13 mouse cellular contexts compared by ENCODE assay signal in genomic region chr1:171319748-171320147, GRCm38 (mm10). TPM values are rescaled to one million over a fixed set of nuclear protein-coding genes. Genes with fewer than 3 reads are reported as not detected.
DNase-seq lines count a peak whose midpoint lies in the region; ATAC-seq and TF ChIP-seq lines count a peak whose summit lies in the region.
"Had no signal": no experiment of that assay in that cellular context is flagged by ENCODE, and none has a peak within 500 bp of the region (broad histone marks: within the 10 kb centered on the region; RNA-seq: fewer than 3 reads in every experiment).

No protein-coding gene starts in this region.

- peak; percentile 88 for TF ChIP-seq POLR2A in ES-Bruce4 (IDR thresholded peaks at IDR 0.05; ENCODE audit: insufficient read depth, low read length)

- H3K4me3 ChIP-seq in heart, embryonic 10.5 days: peak overlapping the region; percentile 33
- H3K4me3 ChIP-seq in ES-Bruce4 (ENCODE audit: low read depth, low read length): peak overlapping the region; percentile 84
- H3K4me3 ChIP-seq in hindbrain, embryonic 12.5 days: no peak overlapping the region
- H3K4me3 ChIP-seq: midbrain, embryonic 10.5 days had no signal

- WGBS in heart, embryonic 10.5 days: 14% methylated on average over 7 of the region's 7 CpGs
- WGBS in hindbrain, embryonic 12.5 days: 16% methylated on average over 7 of the region's 7 CpGs

- H3K4me1 ChIP-seq in heart, embryonic 10.5 days: peaks cover 3% of the 10 kb centered on the region
- H3K4me1 ChIP-seq in ES-Bruce4 (ENCODE audit: control insufficient read depth, insufficient read depth, low read length): no peaks in the 10 kb centered on the region
- H3K4me1 ChIP-seq in hindbrain, embryonic 12.5 days: no peaks in the 10 kb centered on the region

- H3K9ac ChIP-seq in ES-Bruce4 (ENCODE audit: low read depth, poor library complexity, severe bottlenecking): peak overlapping the region; percentile 80
- H3K9ac ChIP-seq in hindbrain, embryonic 12.5 days: 0 out of 2 replicates have a peak overlapping the region, but pooled peaks have one; percentile 18

- no peak for TF ChIP-seq CTCF in ES-Bruce4 (IDR thresholded peaks at IDR 0.05; ENCODE audit: low read depth, low read length)

- H3K36me3 ChIP-seq in heart, embryonic 10.5 days: peaks cover under 1% of the 10 kb centered on the region; the same call in 1 of the 2 replicates
- H3K36me3 ChIP-seq in ES-Bruce4 (ENCODE audit: control insufficient read depth, insufficient read depth, low read length, poor library complexity, severe bottlenecking): no peaks in the 10 kb centered on the region
- H3K36me3 ChIP-seq in hindbrain, embryonic 12.5 days: no peaks in the 10 kb centered on the region

- H3K27ac ChIP-seq in heart, embryonic 10.5 days: no peak overlapping the region
- peak overlapping the region; percentile 95 for H3K27ac ChIP-seq in ES-Bruce4 (ENCODE audit: insufficient read depth, low read length)
- no peak overlapping the region for H3K27ac ChIP-seq in hindbrain, embryonic 12.5 days
- H3K27ac ChIP-seq: midbrain, embryonic 10.5 days had no signal

- H3K4me2 ChIP-seq in hindbrain, embryonic 12.5 days (replicated peaks): no peak overlapping the region; the same call in 1 of the 2 replicates

- no peaks in the 10 kb centered on the region for H3K9me3 ChIP-seq in heart, embryonic 10.5 days
- peaks cover 15% of the 10 kb centered on the region for H3K9me3 ChIP-seq in ES-Bruce4 (replicated peaks; ENCODE audit: control insufficient read depth, insufficient read depth, low read length, poor library complexity, severe bottlenecking)
- no peaks in the 10 kb centered on the region for H3K9me3 ChIP-seq in hindbrain, embryonic 12.5 days (replicated peaks)
- H3K9me3 ChIP-seq: midbrain, embryonic 10.5 days had no signal

- TF ChIP-seq EP300 in ES-Bruce4 (IDR thresholded peaks at IDR 0.05; ENCODE audit: insufficient read depth, low read depth, low read length): no peak

- H3K27me3 ChIP-seq in heart, embryonic 10.5 days (ENCODE audit: insufficient read depth, poor library complexity, severe bottlenecking): no peaks in the 10 kb centered on the region
- H3K27me3 ChIP-seq in ES-Bruce4 (ENCODE audit: control insufficient read depth, insufficient read depth, low read length, poor library complexity, severe bottlenecking): no peaks in the 10 kb centered on the region
- H3K27me3 ChIP-seq in hindbrain, embryonic 12.5 days: no peaks in the 10 kb centered on the region

- no peak for DNase-seq in heart, embryonic 10.5 days (ENCODE audit: low spot score)
- no peak for DNase-seq in heart, adult 8-10 months (ENCODE audit: low spot score)
- peak; percentile 33 for DNase-seq in kidney, postnatal 10 days
- DNase-seq in frontal cortex, postnatal 10 days (ENCODE audit: low spot score in 2 of 2): no peak
- no peak for DNase-seq in spleen, postnatal 36 days (ENCODE audit: low spot score in 2 of 2)
- no peak for DNase-seq in T-cell, adult 2 months (ENCODE audit: low spot score)
- DNase-seq: adrenal gland, postnatal 10 days; spleen, adult 18-20 months; thymus, postnatal 36 days had no signal

- ATAC-seq in hindbrain, embryonic 12.5 days (ENCODE audit: low FRiP score): no peak
- ATAC-seq: CD4-positive, CD25-positive, alpha-beta regulatory T cell, adult 4 months had no signal

RNA-seq across cellular contexts. Expression of gene Dedd, which starts 9.2 kb away (rescaled TPM):
- 40.8 and 43.8 TPM in 2 replicates for polyA plus RNA-seq in heart, embryonic 10.5 days (2016; fragmentation: Nextera tagmentation; extraction: Ambion mirVana)
- 10 to 100 TPM; 21.2 to 26.1 (median 21.9) TPM for total RNA-seq in heart, adult 8-10 months (2022)
- 45.2 and 49.8 TPM in 2 replicates for polyA plus RNA-seq in ES-Bruce4 (2011; ENCODE audit: insufficient read depth, insufficient read length, low read depth, missing spikeins)
- polyA plus RNA-seq in hindbrain, embryonic 12.5 days (2016; fragmentation: Nextera tagmentation; extraction: Ambion mirVana): 54.6 and 58.9 TPM in 2 replicates

RNA-seq across cellular contexts. Expression of gene Ufc1, which starts 24.9 kb away (rescaled TPM):
- 86.8 and 92.0 TPM in 2 replicates for polyA plus RNA-seq in heart, embryonic 10.5 days (2016; fragmentation: Nextera tagmentation; extraction: Ambion mirVana)
- 10 to 100 TPM; 88.2 to 96.3 (median 90.7) TPM for total RNA-seq in heart, adult 8-10 months (2022)
- polyA plus RNA-seq in ES-Bruce4 (2011; ENCODE audit: insufficient read depth, insufficient read length, low read depth, missing spikeins): 59.8 and 66.0 TPM in 2 replicates
- polyA plus RNA-seq in hindbrain, embryonic 12.5 days (2016; fragmentation: Nextera tagmentation; extraction: Ambion mirVana): 106 and 108 TPM in 2 replicates

RNA-seq across cellular contexts. Expression of gene Nit1, which starts 25.7 kb away (rescaled TPM):
- polyA plus RNA-seq in heart, embryonic 10.5 days (2016; fragmentation: Nextera tagmentation; extraction: Ambion mirVana): 37.5 and 39.3 TPM in 2 replicates
- total RNA-seq in heart, adult 8-10 months (2022): 10 to 100 TPM; 26.9 to 36.8 (median 29.4) TPM
- 42.9 and 52.0 TPM in 2 replicates for polyA plus RNA-seq in ES-Bruce4 (2011; ENCODE audit: insufficient read depth, insufficient read length, low read depth, missing spikeins)
- 47.4 and 48.1 TPM in 2 replicates for polyA plus RNA-seq in hindbrain, embryonic 12.5 days (2016; fragmentation: Nextera tagmentation; extraction: Ambion mirVana)

RNA-seq across cellular contexts. Expression of gene Pfdn2, which starts 25.7 kb away (rescaled TPM):
- 109 and 150 TPM in 2 replicates for polyA plus RNA-seq in heart, embryonic 10.5 days (2016; fragmentation: Nextera tagmentation; extraction: Ambion mirVana)
- 100 to 1,000 TPM in 1 of 4 experiments, 10 to 100 TPM in 3; 55.3 to 103 (median 78.2) TPM for total RNA-seq in heart, adult 8-10 months (2022)
- polyA plus RNA-seq in ES-Bruce4 (2011; ENCODE audit: insufficient read depth, insufficient read length, low read depth, missing spikeins): 177 and 182 TPM in 2 replicates
- polyA plus RNA-seq in hindbrain, embryonic 12.5 days (2016; fragmentation: Nextera tagmentation; extraction: Ambion mirVana): 134 and 149 TPM in 2 replicates

RNA-seq across cellular contexts. Expression of gene Usp21, which starts 32.0 kb away (rescaled TPM):
- 58.5 and 74.8 TPM in 2 replicates for polyA plus RNA-seq in heart, embryonic 10.5 days (2016; fragmentation: Nextera tagmentation; extraction: Ambion mirVana)
- total RNA-seq in heart, adult 8-10 months (2022): 10 to 100 TPM; 18.9 to 21.1 (median 19.9) TPM
- polyA plus RNA-seq in ES-Bruce4 (2011; ENCODE audit: insufficient read depth, insufficient read length, low read depth, missing spikeins): 48.4 and 51.2 TPM in 2 replicates
- 114 and 117 TPM in 2 replicates for polyA plus RNA-seq in hindbrain, embryonic 12.5 days (2016; fragmentation: Nextera tagmentation; extraction: Ambion mirVana)
